Mouse (Mus musculus) ES-Bruce4 (cell line): Measurements from ENCODE around the gene Plin5.

Source experiments
- CTCF ChIP-seq: IDR thresholded peaks from one replicate; pipeline ENCODE4 v1.8.1; 2011; ENCODE audit warnings: low read depth, low read length
- POLR2A ChIP-seq: IDR thresholded peaks from one replicate; pipeline ENCODE4 v1.8.1; 2011; ENCODE audit warnings: low read length; ENCODE audit not compliant: insufficient read depth

DNA sequence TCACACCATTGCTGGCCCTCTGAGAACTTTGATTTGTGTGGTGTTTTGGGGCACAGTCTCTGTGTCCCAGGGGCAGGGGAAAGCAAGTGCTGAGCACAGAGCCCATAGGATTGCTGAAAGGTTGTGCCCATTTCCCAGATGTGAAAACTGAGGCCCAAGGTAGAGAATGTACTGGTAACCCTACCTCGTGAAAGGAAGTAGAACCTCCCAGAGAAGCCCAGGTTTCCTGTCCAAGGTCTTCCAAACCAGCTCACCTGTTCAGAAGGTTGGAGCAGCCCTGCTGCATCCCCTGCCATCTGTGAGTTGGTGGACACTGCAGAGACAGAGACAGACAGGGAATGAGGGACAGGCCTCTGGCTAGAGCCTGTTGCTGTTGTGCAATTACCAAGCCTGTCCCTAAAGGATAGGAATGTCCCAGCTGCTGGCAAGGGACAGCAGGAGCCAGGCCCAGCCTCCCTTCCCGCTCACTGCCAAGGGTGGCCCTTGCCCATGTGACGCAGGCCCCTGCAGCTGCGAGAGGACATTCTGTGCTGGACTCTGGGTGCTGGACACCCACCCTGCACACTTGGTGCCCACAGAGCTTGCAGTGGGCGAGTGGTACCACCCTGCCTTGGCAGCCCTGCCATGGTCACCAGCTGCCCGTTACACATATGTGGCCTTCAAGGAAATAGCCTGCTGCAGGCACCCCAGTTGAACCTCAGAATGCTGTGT lies 8.9 kb downstream of the Plin5 start:
- TF ChIP-seq CTCF (no peak), POLR2A (no peak)
